Mouse (Mus musculus) hindbrain, postnatal 0 days (tissue): ENCODE results near the gene Cpsf4l. TPM values are rescaled to one million over a fixed set of nuclear protein-coding genes. Genes with fewer than 3 reads are reported as not detected.

Experiments
- ATAC-seq: fragments of 200-750 bp; cut with Nextera tagmentation; 2 replicates; pipeline ENCODE4 v1.8.0; 2017; ENCODE audit warnings: mild to moderate bottlenecking, moderate TSS enrichment, moderate library complexity
- DNase-seq: peaks from one replicate; pipeline ENCODE4 v3.0.0-alpha.2; 2015; ENCODE audit warnings: low spot score
- H3K27ac ChIP-seq: fragments of 300-500 bp; sonication (generic); 2 replicates; pipeline ENCODE4 v1.5.1; 2014; ENCODE audit warnings: mild to moderate bottlenecking
- H3K27me3 ChIP-seq: fragments of 300-500 bp; sonication (generic); 2 replicates; pipeline ENCODE4 v1.6.1; 2014; ENCODE audit warnings: low read length, mixed read lengths; ENCODE audit not compliant: insufficient read depth
- H3K36me3 ChIP-seq: fragments of 300-500 bp; sonication (generic); 2 replicates; pipeline ENCODE4 v1.6.1; 2014; ENCODE audit warnings: low read length, mixed read lengths; ENCODE audit not compliant: insufficient read depth
- H3K4me1 ChIP-seq: fragments of 300-500 bp; sonication (generic); 2 replicates; pipeline ENCODE4 v1.6.1; 2014; ENCODE audit warnings: antibody characterized with exemption, low read length, mixed read lengths; ENCODE audit not compliant: insufficient read depth
- H3K4me2 ChIP-seq: fragments of 300-500 bp; sonication (generic); 2 replicates; pipeline ENCODE4 v1.6.1; 2014; ENCODE audit warnings: low read depth, mild to moderate bottlenecking, low read length, moderate library complexity, mixed read lengths
- H3K4me3 ChIP-seq: fragments of 300-500 bp; sonication (generic); 2 replicates; pipeline ENCODE4 v1.5.1; 2014; ENCODE audit warnings: low read length
- H3K9ac ChIP-seq: fragments of 300-500 bp; sonication (generic); replicated peaks from 2 replicates; pipeline ENCODE4 v1.6.1; 2014; ENCODE audit warnings: mild to moderate bottlenecking, low read length, moderate library complexity, mixed read lengths
- H3K9me3 ChIP-seq: fragments of 300-500 bp; sonication (generic); 2 replicates; pipeline ENCODE4 v1.6.1; 2016; ENCODE audit warnings: low read length, mixed read lengths
- CTCF ChIP-seq: IDR thresholded peaks from 2 replicates; pipeline ENCODE4 v1.5.1; 2016; ENCODE audit warnings: antibody characterized with exemption, control low read depth, low read depth
- WGBS: fragments of 180-500 bp; shearing (Covaris S2); extraction: QIAGEN DNeasy Blood & Tissue Kit; methylation state at CpG from one replicate; pipeline ENCODE4 v1.1.7; 2014; 5-methylcytosine and 5-hydroxymethylcytosine counted together
- polyA plus RNA-seq: library from polyadenylated mRNA; unstranded; fragments of >200 nt; fragmentation: Nextera tagmentation; extraction: Ambion mirVana; gene quantifications from 2 replicates; pipeline ENCODE4 v1.2.1, GENCODE M21; 2015
- total RNA-seq: library from RNA; depleted of rRNA; stranded (reverse); fragments of >200 nt; gene quantifications from 2 replicates; pipeline ENCODE4 v1.2.3, GENCODE M21; 2014; rRNA removed

Cpsf4l gene
- total and polyA plus RNA-seq, 2 experiments from 2014 or later = 0.19 TPM; not detected in 1

GRCm38 (mm10) chr11:113649353-113650210 is 60.2 kb downstream of the Cpsf4l start, which contains the start of gene Slc39a11:
Gene Slc39a11, minus strand, starts transcription at chr11:113650079.
- H3K27me3 ChIP-seq = no peaks in the 10 kb centered on the region
- no peaks in the 10 kb centered on the region for H3K9me3 ChIP-seq
- peak within 1 kb of the TSS; percentile 93 for H3K27ac ChIP-seq
- TF ChIP-seq CTCF = peak; percentile 44
- WGBS = 3% methylated on average over 70 of the region's 91 CpGs
- peak within 1 kb of the TSS; percentile 94 for H3K9ac ChIP-seq
- ATAC-seq (peak; percentile 79), DNase-seq (peak; percentile 87)
- H3K36me3 ChIP-seq = peaks cover 26% of the 10 kb centered on the region
- H3K4me2 ChIP-seq = peak within 1 kb of the TSS; percentile 78
- peak within 1 kb of the TSS; percentile 82 for H3K4me3 ChIP-seq
- H3K4me1 ChIP-seq = peaks cover 9% of the 10 kb centered on the region; the same call in 1 of the 2 replicates

- TF ChIP-seq CTCF = no peak
- no peaks in the 10 kb centered on the region for H3K27me3 ChIP-seq
- H3K4me2 ChIP-seq = peak within 1 kb of the TSS; percentile 78
- no peak for DNase-seq
- H3K27ac ChIP-seq = peak within 1 kb of the TSS; percentile 93
- peak within 1 kb of the TSS; percentile 94 for H3K9ac ChIP-seq
- H3K4me3 ChIP-seq = peak within 1 kb of the TSS; percentile 82
- H3K36me3 ChIP-seq = peaks cover 18% of the 10 kb centered on the region
- ATAC-seq = no peak
- H3K4me1 ChIP-seq = peaks cover 9% of the 10 kb centered on the region; the same call in 1 of the 2 replicates
- H3K9me3 ChIP-seq = no peaks in the 10 kb centered on the region
- WGBS = 41% methylated on average over 26 of the region's 26 CpGs
These were observed 61.0 kb downstream of the Cpsf4l start, which contains the start of gene Cog1 for GRCm38 (mm10) chr11:113648690-113649352. Gene Cog1, plus strand, starts transcription at chr11:113649169.

Other genes starting within 250 kb of the Cpsf4l start
- gene Sstr2, start 90.7 kb downstream of the Cpsf4l start, total RNA-seq = 58.9 and 94.0 TPM in 2 replicates
- gene Sstr2, start 90.7 kb downstream of the Cpsf4l start, polyA plus RNA-seq = 32.4 and 37.6 TPM in 2 replicates
- gene Cog1, start 60.8 kb downstream of the Cpsf4l start, total RNA-seq = 59.9 and 63.8 TPM in 2 replicates
- 30.6 and 31.3 TPM in 2 replicates for gene Cog1, start 60.8 kb downstream of the Cpsf4l start, polyA plus RNA-seq
- gene Slc39a11, start 59.9 kb downstream of the Cpsf4l start, total RNA-seq = 63.3 and 67.9 TPM in 2 replicates
- 35.0 and 35.6 TPM in 2 replicates for gene Slc39a11, start 59.9 kb downstream of the Cpsf4l start, polyA plus RNA-seq
- gene Fam104a, start 25.9 kb downstream of the Cpsf4l start, total RNA-seq = 29.5 and 36.8 TPM in 2 replicates
- gene Fam104a, start 25.9 kb downstream of the Cpsf4l start, polyA plus RNA-seq = 50.6 and 51.5 TPM in 2 replicates
- gene D11Wsu47e, start 25.6 kb downstream of the Cpsf4l start, total RNA-seq = 17.7 and 32.4 TPM in 2 replicates
- 19.7 and 22.5 TPM in 2 replicates for gene D11Wsu47e, start 25.6 kb downstream of the Cpsf4l start, polyA plus RNA-seq
- 104 and 116 TPM in 2 replicates for gene Cdc42ep4, start 41.9 kb upstream of the Cpsf4l start, total RNA-seq
- 55.7 and 56.4 TPM in 2 replicates for gene Cdc42ep4, start 41.9 kb upstream of the Cpsf4l start, polyA plus RNA-seq